Mouse (Mus musculus) right cerebral cortex, postnatal 14 days (tissue): ENCODE measurements around the gene Cacna1h.
A peak's percentile ranks its signal among the peaks of the same experiment; 100 is the strongest.

Experiments
- DNase-seq: peaks from one replicate; pipeline ENCODE4 v3.0.0; 2022

Cacna1h gene

DNA sequence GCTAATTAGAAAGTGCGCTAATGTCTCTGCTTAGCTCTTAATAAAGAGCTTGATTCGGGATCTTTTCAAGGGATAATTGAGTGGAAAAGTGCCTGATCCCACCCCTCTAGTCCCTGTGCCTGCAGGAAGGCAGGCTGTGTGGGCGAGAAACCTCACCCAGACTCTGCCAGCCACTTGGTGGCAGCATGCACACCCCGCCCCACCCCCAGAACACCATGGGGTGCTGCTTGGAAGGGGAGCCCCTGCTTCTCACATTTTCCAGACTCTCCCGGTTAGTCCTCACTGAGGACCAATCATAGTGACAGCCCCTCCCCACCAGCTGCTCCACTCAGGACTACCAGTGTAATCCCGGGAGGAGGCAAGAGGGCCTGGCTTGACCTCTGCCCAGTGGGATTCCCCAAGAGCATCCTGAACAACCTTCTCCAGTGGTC lies 27.6 kb downstream of the Cacna1h start:
- peak; percentile 66 for DNase-seq

DNA sequence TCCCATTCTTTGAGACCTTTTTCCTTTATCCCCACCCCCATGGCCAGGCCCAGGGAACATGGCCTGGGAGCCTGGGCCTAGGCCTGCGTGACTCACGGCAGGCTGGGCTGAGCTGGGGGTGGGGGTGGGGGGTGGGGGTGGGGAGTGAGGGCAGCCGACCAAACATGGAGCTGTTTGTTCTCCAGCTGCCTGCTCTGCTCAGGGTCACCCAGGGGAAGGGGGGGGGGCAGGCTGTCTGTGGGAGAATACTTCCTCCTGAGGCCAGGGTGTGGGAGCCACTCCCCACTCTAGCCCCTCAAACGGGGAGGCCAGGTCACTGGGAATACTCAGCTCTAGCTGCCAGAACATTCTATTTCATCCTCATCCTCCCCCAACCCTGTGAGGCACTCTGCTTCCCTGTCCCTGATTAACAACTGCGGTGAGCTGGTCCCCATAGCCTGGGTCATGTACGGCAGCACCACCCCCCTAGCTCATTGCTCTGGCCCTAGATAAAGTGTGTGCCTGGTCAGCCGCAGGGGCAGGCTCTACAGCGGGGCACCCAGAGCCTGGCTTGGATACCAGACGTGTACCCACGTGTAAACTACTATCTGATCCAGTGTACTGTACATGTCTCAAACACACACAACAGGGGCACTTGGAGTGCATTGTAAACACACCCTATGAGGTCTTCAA lies 28.2 kb downstream of the Cacna1h start:
- no peak for DNase-seq

GRCm38 (mm10) chr17:25404190-25404589 lies 29.4 kb downstream of the Cacna1h start:
- DNase-seq: no peak

GRCm38 (mm10) chr17:25402224-25402623 lies 31.4 kb downstream of the Cacna1h start:
- no peak for DNase-seq

DNA sequence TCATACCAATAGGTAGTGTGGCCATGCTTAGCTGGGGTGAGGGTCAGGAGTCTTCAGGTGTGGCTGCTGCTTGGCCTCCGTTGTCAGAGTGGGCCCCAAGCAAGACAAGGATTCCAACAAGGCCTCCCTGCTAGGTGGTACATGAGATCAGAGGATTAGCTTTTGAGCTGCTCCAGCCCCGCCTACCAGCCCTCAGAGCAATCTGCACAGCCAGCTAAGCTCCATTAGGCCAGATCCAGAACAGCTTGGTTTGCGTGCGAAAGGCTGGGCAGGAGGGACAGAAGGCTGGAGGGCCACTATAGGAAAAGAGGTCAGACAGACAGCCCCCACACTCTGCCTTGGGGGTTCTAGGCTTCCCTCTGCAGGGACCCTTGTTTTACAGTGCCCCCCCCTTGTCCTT lies 32.1 kb downstream of the Cacna1h start:
- no peak for DNase-seq

GRCm38 (mm10) chr17:25400443-25400842 lies 33.1 kb downstream of the Cacna1h start:
- DNase-seq: no peak

GRCm38 (mm10) chr17:25398520-25398838 lies 35.1 kb downstream of the Cacna1h start:
- DNase-seq: no peak

- DNase-seq: peak; percentile 84
Measured at GRCm38 (mm10) chr17:25397804-25398519, 35.6 kb downstream of the Cacna1h start.

GRCm38 (mm10) chr17:25394526-25394925 lies 39.1 kb downstream of the Cacna1h start:
- DNase-seq: no peak

- peak; percentile 44 for DNase-seq
Measured at GRCm38 (mm10) chr17:25374011-25374410, 59.6 kb downstream of the Cacna1h start.

DNA sequence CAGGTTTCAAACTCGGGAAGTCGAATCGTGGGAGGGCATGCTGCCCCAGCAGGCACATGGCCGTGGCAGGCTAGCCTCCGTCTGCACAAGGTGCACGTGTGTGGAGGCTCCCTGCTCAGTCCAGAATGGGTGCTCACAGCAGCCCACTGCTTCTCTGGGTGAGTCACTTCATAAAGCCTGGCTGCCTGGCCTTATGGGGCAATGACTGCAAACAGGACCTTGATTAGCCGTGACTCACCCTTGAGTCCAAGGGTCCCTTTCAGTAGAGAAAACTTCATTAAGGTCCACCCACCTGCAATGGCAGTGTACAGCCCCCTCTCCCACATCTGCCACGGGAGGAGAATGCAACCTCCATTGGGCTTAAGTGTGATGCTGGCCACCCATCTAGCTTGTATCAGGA lies 61.1 kb downstream of the Cacna1h start:
- no peak for DNase-seq

GRCm38 (mm10) chr17:25368973-25369372 lies 64.6 kb downstream of the Cacna1h start, which contains the start of gene Tpsg1:
Gene Tpsg1 (plus strand): TSS chr17:25369273.
- DNase-seq: no peak

- DNase-seq: no peak
Measured at GRCm38 (mm10) chr17:25366005-25366404, 67.6 kb downstream of the Cacna1h start, which contains the start of gene Tpsb2. Gene Tpsb2 (plus strand): TSS chr17:25366305.

- DNase-seq: peak; percentile 62
Measured at GRCm38 (mm10) chr17:25363726-25364125, 69.9 kb downstream of the Cacna1h start.

- no peak for DNase-seq
Measured at GRCm38 (mm10) chr17:25361291-25361690, 72.3 kb downstream of the Cacna1h start.

GRCm38 (mm10) chr17:25345462-25345861 lies 88.1 kb downstream of the Cacna1h start, which contains the start of gene Tpsab1:
Gene Tpsab1 (minus strand): TSS chr17:25345562.
- DNase-seq: no peak

GRCm38 (mm10) chr17:25341490-25341889 lies 92.1 kb downstream of the Cacna1h start:
- DNase-seq: no peak

- no peak for DNase-seq
Measured at GRCm38 (mm10) chr17:25340003-25340402, 93.6 kb downstream of the Cacna1h start.

DNA sequence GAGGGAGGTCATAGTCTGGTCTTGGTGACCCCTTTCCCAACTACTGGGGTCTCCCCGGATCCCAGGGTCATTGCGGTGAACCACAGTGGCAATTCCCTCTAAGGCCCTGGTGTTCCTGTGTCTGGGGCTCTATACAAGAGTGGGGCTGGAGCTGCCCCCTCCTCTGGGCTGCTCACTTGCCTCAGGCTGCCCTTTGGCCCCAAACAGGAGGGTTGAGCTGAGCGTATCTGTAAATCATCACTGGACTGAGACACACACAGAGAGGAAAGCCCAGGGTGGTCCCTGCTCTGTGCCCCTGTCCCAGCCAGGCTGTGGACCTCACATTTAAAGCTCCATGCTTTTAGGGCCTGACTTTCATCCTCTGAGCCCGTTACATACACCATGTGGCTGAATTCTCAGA lies 95.4 kb downstream of the Cacna1h start:
- no peak for DNase-seq

GRCm38 (mm10) chr17:25333943-25334342 lies 99.6 kb downstream of the Cacna1h start:
- peak; percentile 75 for DNase-seq

GRCm38 (mm10) chr17:25332321-25332720 lies 101.3 kb downstream of the Cacna1h start:
- DNase-seq: no peak
